Comparison of ENCODE assay signal across 20 mouse cellular contexts in genomic region chr13:95131041-95131440, GRCm38 (mm10).
DNase-seq lines count a peak whose midpoint lies in the region; ATAC-seq lines count a peak whose summit lies in the region.
"Had no signal": no experiment of that assay in that cellular context is flagged by ENCODE, and none has a peak within 500 bp of the region (broad histone marks: within the 10 kb centered on the region; RNA-seq: fewer than 3 reads in every experiment).

No protein-coding gene starts in this region.

- DNase-seq in kidney, adult 9 months, result peak; percentile 41
- no peak for DNase-seq in kidney, postnatal 4 days
- DNase-seq in retina, embryonic 14.5 days (ENCODE audit: low spot score), result peak; percentile 3
- no peak for DNase-seq in retina, postnatal 1 day
- peak; percentile 49 for DNase-seq in embryo, embryonic 11 days
- no peak for DNase-seq in urinary bladder, adult 2 months (ENCODE audit: low spot score)
- DNase-seq: adrenal gland, postnatal 10 days; cerebellum, adult 2 months; cerebellum, postnatal 25 days; gastrocnemius, postnatal 10 days; heart, adult 18-20 months; heart, postnatal 10 days; liver, embryonic 13.5 days; lung, adult 2 months; lung, postnatal 14 days; midbrain, embryonic 14.5 days; right cerebral cortex, postnatal 25 days; spleen, adult 18-20 months had no signal

- ATAC-seq in cerebellum, adult (ENCODE audit: insufficient number of reproducible peaks, low FRiP score, low TSS enrichment), result no peak
- ATAC-seq: forebrain, embryonic 15.5 days had no signal

Comparison
In these comparisons a context has a peak if more than half of its experiments do, and no peak if none do; other contexts are left out.
1. DNase-seq: peak in kidney, adult 9 months (single experiment), retina, embryonic 14.5 days (single experiment) and embryo, embryonic 11 days (single experiment); none in kidney, postnatal 4 days (0 of 2), retina, postnatal 1 day (single experiment) and urinary bladder, adult 2 months (single experiment).